In genomic region chr7:82182781-82183180, GRCm38 (mm10) we compare ENCODE assay signal across 29 mouse cellular contexts. TPM values are rescaled to one million over a fixed set of nuclear protein-coding genes. Genes with fewer than 3 reads are reported as not detected.
DNase-seq lines count a peak whose midpoint lies in the region; ATAC-seq and TF ChIP-seq lines count a peak whose summit lies in the region.
"Had no signal": no experiment of that assay in that cellular context is flagged by ENCODE, and none has a peak within 500 bp of the region (broad histone marks: within the 10 kb centered on the region; RNA-seq: fewer than 3 reads in every experiment).

No protein-coding gene starts in this region.

- no peak for ATAC-seq in heart, postnatal 0 days (ENCODE audit: insufficient read depth, low read depth)
- ATAC-seq in hindbrain, embryonic 12.5 days (ENCODE audit: low FRiP score) = no peak
- ATAC-seq in forebrain, embryonic 13.5 days = no peak
- ATAC-seq: forebrain, embryonic 16.5 days; inflammation-experienced regulatory T-cells, adult 6 months; liver, embryonic 12.5 days; midbrain, embryonic 15.5 days had no signal

- 21% methylated on average over 2 of the region's 2 CpGs for WGBS in heart, postnatal 0 days
- 26% methylated on average over 2 of the region's 2 CpGs for WGBS in hindbrain, embryonic 12.5 days
- 22% methylated on average over 2 of the region's 2 CpGs for whole genome bisulfite sequencing in forebrain, embryonic 13.5 days

- H3K36me3 ChIP-seq in heart, postnatal 0 days (replicated peaks; ENCODE audit: control insufficient read depth, insufficient read depth, low read length) = no peaks in the 10 kb centered on the region
- H3K36me3 ChIP-seq in testis, adult 2 months (ENCODE audit: control insufficient read depth, insufficient read depth, low read length) = no peaks in the 10 kb centered on the region
- H3K36me3 ChIP-seq in hindbrain, embryonic 12.5 days = no peaks in the 10 kb centered on the region
- H3K36me3 ChIP-seq in forebrain, embryonic 13.5 days (ENCODE audit: poor library complexity, severe bottlenecking) = no peaks in the 10 kb centered on the region
- H3K36me3 ChIP-seq: embryonic facial prominence, embryonic 13.5 days; limb, embryonic 13.5 days; liver, embryonic 12.5 days; midbrain, embryonic 15.5 days; neural tube, embryonic 13.5 days had no signal

- intact Hi-C loops in heart, postnatal 36 days (cut with DNase I) = no loop called here

- no peak overlapping the region for H3K4me3 ChIP-seq in heart, postnatal 0 days (ENCODE audit: low read depth, low read length)
- peak overlapping the region; percentile 18; the same call in 1 of the 2 replicates for H3K4me3 ChIP-seq in testis, adult 2 months (ENCODE audit: control insufficient read depth, low read depth, low read length)
- H3K4me3 ChIP-seq in hindbrain, embryonic 12.5 days = no peak overlapping the region
- no peak overlapping the region for H3K4me3 ChIP-seq in forebrain, embryonic 13.5 days
- H3K4me3 ChIP-seq: embryonic facial prominence, embryonic 13.5 days; limb, embryonic 13.5 days; liver, embryonic 12.5 days; midbrain, embryonic 15.5 days; myocyte; neural tube, embryonic 13.5 days had no signal

- TF ChIP-seq POLR2A in testis, adult 2 months (IDR thresholded peaks at IDR 0.05; ENCODE audit: control insufficient read depth, low read depth, low read length) = no peak

- no peak for DNase-seq in heart, postnatal 0 days (ENCODE audit: low spot score)
- DNase-seq in heart, postnatal 36 days = no peak
- DNase-seq in testis, postnatal 14 days (ENCODE audit: low spot score) = no peak
- DNase-seq in ZHBTc4 (ENCODE audit: low read depth, low spot score) = peak; percentile 40
- DNase-seq: cerebellum, adult 18-20 months; cerebellum, postnatal 25 days; gastrocnemius, postnatal 14 days; heart, postnatal 14 days; kidney, adult 9 months; kidney, postnatal 25 days; lung, adult 18-20 months; lung, postnatal 4 days; retina, postnatal 1 day; right cerebral cortex, postnatal 25 days; spleen, adult 18-20 months; thymus, postnatal 14 days had no signal

- H3K27ac ChIP-seq in heart, postnatal 0 days (ENCODE audit: low read depth) = peak overlapping the region; percentile 13; the same call in 1 of the 2 replicates
- H3K27ac ChIP-seq in testis, adult 2 months (ENCODE audit: control insufficient read depth, insufficient read depth, low read depth, low read length) = no peak overlapping the region
- no peak overlapping the region for H3K27ac ChIP-seq in hindbrain, embryonic 12.5 days
- no peak overlapping the region for H3K27ac ChIP-seq in forebrain, embryonic 13.5 days
- H3K27ac ChIP-seq: embryonic facial prominence, embryonic 13.5 days; hindbrain, embryonic 14.5 days; limb, embryonic 13.5 days; liver, embryonic 12.5 days; midbrain, embryonic 15.5 days; neural tube, embryonic 13.5 days had no signal

- TF ChIP-seq CTCF in heart, postnatal 0 days (IDR thresholded peaks at IDR 0.05; ENCODE audit: low read depth) = no peak
- no peak for TF ChIP-seq CTCF in testis, adult 2 months (IDR thresholded peaks at IDR 0.05; ENCODE audit: control insufficient read depth, insufficient read depth, insufficient replicate concordance, low read depth, low read length)

- H3K9ac ChIP-seq in heart, postnatal 0 days (replicated peaks; ENCODE audit: low read depth, low read length) = no peak overlapping the region
- no peak overlapping the region for H3K9ac ChIP-seq in hindbrain, embryonic 12.5 days
- H3K9ac ChIP-seq in forebrain, embryonic 13.5 days = no peak overlapping the region
- H3K9ac ChIP-seq: embryonic facial prominence, embryonic 13.5 days; hindbrain, embryonic 14.5 days; limb, embryonic 13.5 days; liver, embryonic 12.5 days; midbrain, embryonic 15.5 days; neural tube, embryonic 13.5 days had no signal

- TF ChIP-seq EP300 in heart, postnatal 0 days (IDR thresholded peaks at IDR 0.05; ENCODE audit: low read depth) = no peak

- no peaks in the 10 kb centered on the region for H3K27me3 ChIP-seq in heart, postnatal 0 days (ENCODE audit: control insufficient read depth, insufficient read depth, low read length)
- H3K27me3 ChIP-seq in testis, adult 2 months (ENCODE audit: control insufficient read depth, insufficient read depth, low read length) = no peaks in the 10 kb centered on the region
- H3K27me3 ChIP-seq in hindbrain, embryonic 12.5 days = no peaks in the 10 kb centered on the region
- 0 out of 2 replicates have a peak, but pooled peaks cover under 1% of the 10 kb centered on the region for H3K27me3 ChIP-seq in forebrain, embryonic 13.5 days
- H3K27me3 ChIP-seq: embryonic facial prominence, embryonic 13.5 days; limb, embryonic 13.5 days; liver, embryonic 12.5 days; midbrain, embryonic 15.5 days; neural tube, embryonic 13.5 days had no signal

- no peaks in the 10 kb centered on the region for H3K4me1 ChIP-seq in heart, postnatal 0 days (ENCODE audit: control insufficient read depth, insufficient read depth)
- H3K4me1 ChIP-seq in testis, adult 2 months (ENCODE audit: control insufficient read depth, insufficient read depth, low read length) = no peaks in the 10 kb centered on the region
- no peaks in the 10 kb centered on the region for H3K4me1 ChIP-seq in hindbrain, embryonic 12.5 days
- H3K4me1 ChIP-seq in forebrain, embryonic 13.5 days = no peaks in the 10 kb centered on the region
- H3K4me1 ChIP-seq: liver, embryonic 12.5 days; midbrain, embryonic 15.5 days; neural tube, embryonic 13.5 days had no signal

- H3K4me2 ChIP-seq in heart, postnatal 0 days (ENCODE audit: low read depth, low read length) = no peak overlapping the region
- H3K4me2 ChIP-seq in hindbrain, embryonic 12.5 days (replicated peaks) = no peak overlapping the region
- no peak overlapping the region for H3K4me2 ChIP-seq in forebrain, embryonic 13.5 days
- H3K4me2 ChIP-seq: embryonic facial prominence, embryonic 13.5 days; hindbrain, embryonic 14.5 days; limb, embryonic 13.5 days; liver, embryonic 12.5 days; midbrain, embryonic 15.5 days; neural tube, embryonic 13.5 days had no signal

- 0 out of 2 replicates have a peak, but pooled peaks cover 5% of the 10 kb centered on the region for H3K9me3 ChIP-seq in heart, postnatal 0 days (replicated peaks; ENCODE audit: control insufficient read depth, low read length)
- peaks cover 3% of the 10 kb centered on the region; the same call in 1 of the 2 replicates for H3K9me3 ChIP-seq in hindbrain, embryonic 12.5 days (replicated peaks)
- no peaks in the 10 kb centered on the region for H3K9me3 ChIP-seq in forebrain, embryonic 13.5 days (replicated peaks)
- H3K9me3 ChIP-seq: liver, embryonic 12.5 days; midbrain, embryonic 15.5 days; neural tube, embryonic 13.5 days had no signal

RNA-seq across cellular contexts. Expression of gene Sh3gl3, which starts 9.1 kb away (rescaled TPM):
- total RNA-seq in heart, postnatal 0 days (2014; rRNA removed; ENCODE audit: low replicate concordance) = 1.1 and 2.2 TPM in 2 replicates
- polyA plus RNA-seq in heart, postnatal 0 days (2015; fragmentation: Nextera tagmentation; extraction: Ambion mirVana) = 3.3 and 3.4 TPM in 2 replicates
- total RNA-seq in heart, postnatal 36 days (2021) = under 1 TPM; 0.51 to 0.67 TPM
- 72.9 and 81.4 TPM in 2 replicates for polyA plus RNA-seq in testis, adult 2 months (2012; rRNA removed)
- 26.7 and 33.3 TPM in 2 replicates for polyA plus RNA-seq in hindbrain, embryonic 12.5 days (2016; fragmentation: Nextera tagmentation; extraction: Ambion mirVana)
- polyA plus RNA-seq in forebrain, embryonic 13.5 days (2015; fragmentation: Nextera tagmentation; extraction: Ambion mirVana) = 26.4 and 27.5 TPM in 2 replicates
- total RNA-seq: megakaryocyte-erythroid progenitor cell, adult 5-6 weeks had no signal
